Mouse (Mus musculus) heart, adult 2 months (tissue): ENCODE results near the gene Clasp1.

ENCODE experiments used
- CTCF ChIP-seq: fragments of 200-600 bp; IDR thresholded peaks from 2 replicates; pipeline ENCODE4 v1.8.1; 2022; ENCODE audit warnings: antibody characterized with exemption, mild to moderate bottlenecking, moderate library complexity
- POLR2A ChIP-seq: fragments of 200-500 bp; IDR thresholded peaks from 2 replicates; pipeline ENCODE4 v1.6.1; 2011; ENCODE audit warnings: mild to moderate bottlenecking, low read depth, low read length, control low read depth; ENCODE audit not compliant: insufficient read depth

- TF ChIP-seq CTCF (peak; percentile 49), POLR2A (no peak)
Measured at GRCm38 (mm10) chr1:118529213-118529612, 140.4 kb downstream of the Clasp1 start.
